Mouse (Mus musculus) kidney, postnatal 10 days (tissue): ENCODE results near the gene Fam214a.

ENCODE experiments used
- DNase-seq: peaks from one replicate; pipeline ENCODE4 v3.0.0; 2021; ENCODE audit warnings: mixed read lengths

Gene Fam214a

GRCm38 (mm10) chr9:74952106-74952505, 578 bp upstream of the Fam214a start:
- DNase-seq = no peak

DNA sequence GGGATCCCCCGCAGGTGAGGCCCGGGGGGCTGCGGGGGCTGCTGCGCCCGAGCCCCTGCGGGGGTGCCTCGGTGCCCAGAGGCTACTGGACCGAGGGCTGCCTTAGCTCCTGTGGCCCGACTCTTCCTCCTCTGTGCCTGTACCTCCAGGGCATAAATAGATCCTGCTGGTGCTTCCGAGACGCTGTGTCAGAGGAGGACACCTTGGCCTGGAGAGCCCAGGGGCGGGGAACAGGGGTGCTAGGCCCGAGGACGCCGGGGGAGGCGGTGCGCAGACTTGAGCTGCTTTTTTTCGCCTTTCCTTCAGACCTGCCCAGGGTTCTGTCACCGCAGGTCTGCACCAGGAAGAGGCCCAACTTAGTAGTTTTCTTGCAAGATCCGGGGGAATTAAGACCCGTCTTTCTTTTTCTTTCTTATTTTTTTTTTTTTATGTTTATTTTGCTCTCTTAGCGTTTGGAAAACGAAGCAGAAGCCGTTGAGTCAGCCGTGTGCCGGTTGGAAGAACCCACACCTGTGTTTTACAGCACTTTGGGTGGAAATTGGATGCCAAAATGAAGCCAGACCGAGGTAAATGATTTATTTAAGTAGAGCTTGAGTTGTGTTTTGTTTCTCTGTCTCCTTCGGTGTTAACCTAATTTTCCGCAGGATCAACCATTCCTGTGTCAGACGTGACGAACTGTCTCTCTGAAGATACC, 728 bp downstream of the Fam214a start:
- DNase-seq = peak; percentile 79

DNA sequence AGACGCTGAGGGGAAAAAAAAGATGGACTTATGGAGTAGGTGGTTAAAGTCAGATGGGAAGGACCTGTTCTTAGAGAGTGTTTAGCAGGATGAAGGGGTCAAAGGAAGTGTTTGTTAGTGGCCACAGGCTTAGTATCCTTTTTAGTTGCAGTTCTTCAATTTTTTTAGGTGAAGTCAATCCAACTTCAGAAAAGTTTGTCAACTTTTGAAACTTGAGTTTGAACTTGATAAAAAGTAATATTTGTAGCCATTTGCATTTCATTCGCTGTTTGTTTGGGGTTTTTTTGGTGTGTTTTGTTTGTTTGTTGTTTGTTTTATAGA, 1.2 kb downstream of the Fam214a start:
- DNase-seq = no peak

GRCm38 (mm10) chr9:74954387-74954786, 1.7 kb downstream of the Fam214a start:
- no peak for DNase-seq

- no peak for DNase-seq
These were observed 7.9 kb downstream of the Fam214a start for GRCm38 (mm10) chr9:74960630-74961029.

DNA sequence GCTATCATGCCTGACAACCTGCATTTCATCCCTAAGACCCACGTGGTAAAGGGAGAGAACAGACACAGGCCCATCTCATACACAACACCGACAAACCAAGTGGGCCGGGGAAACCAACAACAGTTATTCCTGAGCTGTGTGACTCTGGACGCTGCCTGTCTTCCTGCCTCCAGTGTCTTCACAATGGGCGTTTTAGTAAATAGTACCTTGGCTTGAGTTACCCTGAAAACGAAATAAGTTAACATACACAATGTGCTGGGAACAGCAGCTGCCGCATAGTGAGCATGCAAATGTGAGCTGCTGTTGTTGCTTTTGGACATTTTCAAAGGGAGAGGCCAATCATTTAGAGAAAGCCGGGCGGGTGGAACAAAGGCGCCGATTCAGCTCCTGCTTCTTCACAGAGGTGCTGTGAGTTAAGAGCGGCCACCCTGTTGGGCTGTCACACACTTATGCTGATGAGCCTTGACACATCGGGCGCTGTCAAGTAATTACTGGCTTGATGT, 8.4 kb downstream of the Fam214a start:
- no peak for DNase-seq

GRCm38 (mm10) chr9:74963953-74964352, 11.3 kb downstream of the Fam214a start:
- no peak for DNase-seq

GRCm38 (mm10) chr9:74964866-74965384, 12.2 kb downstream of the Fam214a start:
- DNase-seq = no peak

DNA sequence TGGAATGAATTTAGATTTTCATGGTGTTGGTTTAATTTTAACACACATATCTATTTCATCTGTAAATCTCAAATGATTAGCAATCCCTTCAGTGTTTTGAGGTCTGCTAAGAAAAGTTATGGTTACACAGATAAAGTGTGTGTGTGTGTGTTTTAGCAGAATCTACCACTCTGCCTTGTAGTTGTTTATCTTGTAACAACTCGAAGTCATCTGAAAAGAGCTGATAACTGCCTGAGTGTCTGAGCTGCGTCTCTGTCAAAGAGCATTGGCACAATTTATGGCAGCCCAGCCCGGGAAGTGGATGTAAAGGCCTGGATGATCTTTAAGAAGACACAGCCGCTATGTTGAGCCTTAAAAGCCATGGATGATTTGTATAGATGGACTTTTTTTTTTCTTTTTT, 13.5 kb downstream of the Fam214a start:
- no peak for DNase-seq

DNA sequence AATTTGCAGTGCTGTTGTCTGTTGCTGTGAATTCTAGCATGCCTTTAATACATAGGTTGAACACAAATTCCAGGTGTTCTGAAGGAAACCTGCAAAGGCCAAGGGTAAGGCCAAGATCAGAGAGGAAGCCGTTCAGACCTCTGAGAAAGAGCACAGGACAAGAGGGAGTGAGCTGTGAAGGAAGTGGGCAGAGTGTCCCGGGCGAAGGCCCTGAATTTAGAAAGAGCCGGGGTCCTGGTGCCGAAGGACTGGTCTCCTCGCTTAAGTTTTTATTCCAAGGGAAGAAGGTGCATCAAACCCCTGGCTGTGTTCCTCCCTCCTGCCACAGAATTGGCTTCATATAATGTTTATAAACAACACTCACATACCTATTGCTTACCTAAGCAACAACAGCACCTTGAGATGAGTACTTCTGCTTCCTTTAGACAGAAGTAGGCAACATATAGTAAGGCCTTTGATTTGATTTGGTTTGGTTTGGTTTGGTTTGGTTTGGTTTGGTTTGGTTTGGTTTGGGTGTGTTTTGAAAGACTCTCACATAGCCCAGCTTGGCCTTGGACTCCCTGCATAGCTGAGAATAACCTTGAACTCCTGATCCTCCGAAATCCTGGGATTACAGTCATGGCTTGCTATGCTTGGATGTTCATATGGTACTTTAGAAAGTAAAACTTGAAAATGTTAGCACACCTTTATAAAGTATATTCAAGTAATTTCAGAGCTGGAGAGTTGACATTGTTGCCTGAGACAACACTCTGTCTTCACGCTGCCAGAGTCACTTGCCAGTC, 16.2 kb downstream of the Fam214a start:
- DNase-seq = no peak

DNA sequence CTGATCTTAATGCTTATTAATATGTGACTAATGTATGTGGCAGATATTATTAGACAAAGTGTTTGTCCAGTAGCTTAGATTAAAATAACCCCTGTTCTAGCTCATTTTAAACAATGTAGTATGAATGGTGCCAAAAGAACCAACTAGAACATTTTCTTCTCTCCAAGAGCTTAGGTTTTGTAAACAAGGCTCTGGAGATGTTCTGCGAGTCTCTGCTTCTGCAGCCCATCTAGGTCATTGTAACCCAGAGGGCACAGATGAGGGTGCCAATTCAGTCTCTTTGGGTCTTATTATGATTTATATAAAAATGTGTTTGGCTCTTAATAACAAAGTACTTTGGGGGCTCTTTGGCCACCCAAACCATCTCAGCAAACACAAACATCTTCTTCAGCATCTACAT, 17.9 kb downstream of the Fam214a start:
- no peak for DNase-seq

- no peak for DNase-seq
These were observed 18.7 kb downstream of the Fam214a start for GRCm38 (mm10) chr9:74971191-74971976.

- DNase-seq = no peak
These were observed 20.1 kb downstream of the Fam214a start for GRCm38 (mm10) chr9:74972736-74973135.

DNA sequence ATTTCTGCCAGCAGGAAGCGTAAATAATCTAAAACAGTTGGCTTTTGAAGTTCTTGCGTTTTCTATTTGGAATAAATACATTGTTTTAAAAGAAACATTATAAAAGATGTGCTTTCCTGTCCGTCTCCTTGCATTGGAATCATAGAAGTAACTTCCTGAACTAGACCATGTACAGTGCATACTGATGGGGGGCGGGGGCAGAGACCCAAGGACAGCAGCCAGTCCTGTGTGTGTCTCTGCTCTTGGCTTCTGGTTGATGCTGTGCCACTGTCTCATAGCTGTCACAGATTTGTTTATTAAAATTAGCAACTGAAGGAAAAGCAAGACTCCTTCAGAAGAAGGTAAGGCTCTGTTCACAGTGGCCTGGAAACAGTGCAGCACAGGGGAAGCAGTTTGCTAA, 20.5 kb downstream of the Fam214a start:
- DNase-seq = no peak

DNA sequence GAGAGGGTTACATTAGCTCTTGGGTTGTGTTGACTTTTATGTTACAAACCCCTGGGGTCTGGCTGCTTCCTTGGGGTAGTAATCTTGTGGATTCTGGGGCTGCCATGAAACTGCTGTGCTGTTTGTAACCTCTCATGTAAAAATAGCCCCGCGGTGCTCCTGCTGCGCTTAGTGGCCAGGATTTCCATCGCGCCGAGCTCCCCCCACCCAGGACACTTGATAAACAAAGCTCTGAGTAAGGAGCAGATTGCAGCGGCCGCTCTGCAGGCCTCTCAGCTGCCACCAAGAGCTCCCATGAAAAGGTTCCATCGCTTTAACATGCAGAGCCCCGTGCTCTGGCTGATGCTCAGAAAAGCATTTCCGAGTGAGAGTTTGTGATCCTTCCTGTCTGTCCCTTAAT, 22.1 kb downstream of the Fam214a start:
- peak; percentile 60 for DNase-seq

DNA sequence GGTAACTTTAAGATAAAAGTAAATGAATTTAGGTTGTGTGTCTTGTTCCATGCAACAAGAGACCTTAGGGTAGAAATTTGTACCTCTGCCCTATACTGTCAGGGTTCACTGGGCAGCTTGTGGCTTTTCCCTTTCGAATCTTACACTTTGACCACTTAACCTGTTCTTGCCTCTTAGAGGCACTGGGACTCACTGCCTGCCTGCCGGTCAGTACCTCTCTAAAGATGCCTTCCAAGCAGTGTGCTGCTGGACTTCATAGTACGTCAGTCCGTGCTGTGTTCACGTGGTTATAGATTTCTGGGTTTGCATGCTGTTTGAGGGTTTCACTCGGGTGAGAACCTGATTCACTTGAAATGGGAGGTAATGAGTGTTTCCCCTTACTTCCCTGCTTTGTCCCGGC, 22.7 kb downstream of the Fam214a start:
- peak; percentile 34 for DNase-seq

DNA sequence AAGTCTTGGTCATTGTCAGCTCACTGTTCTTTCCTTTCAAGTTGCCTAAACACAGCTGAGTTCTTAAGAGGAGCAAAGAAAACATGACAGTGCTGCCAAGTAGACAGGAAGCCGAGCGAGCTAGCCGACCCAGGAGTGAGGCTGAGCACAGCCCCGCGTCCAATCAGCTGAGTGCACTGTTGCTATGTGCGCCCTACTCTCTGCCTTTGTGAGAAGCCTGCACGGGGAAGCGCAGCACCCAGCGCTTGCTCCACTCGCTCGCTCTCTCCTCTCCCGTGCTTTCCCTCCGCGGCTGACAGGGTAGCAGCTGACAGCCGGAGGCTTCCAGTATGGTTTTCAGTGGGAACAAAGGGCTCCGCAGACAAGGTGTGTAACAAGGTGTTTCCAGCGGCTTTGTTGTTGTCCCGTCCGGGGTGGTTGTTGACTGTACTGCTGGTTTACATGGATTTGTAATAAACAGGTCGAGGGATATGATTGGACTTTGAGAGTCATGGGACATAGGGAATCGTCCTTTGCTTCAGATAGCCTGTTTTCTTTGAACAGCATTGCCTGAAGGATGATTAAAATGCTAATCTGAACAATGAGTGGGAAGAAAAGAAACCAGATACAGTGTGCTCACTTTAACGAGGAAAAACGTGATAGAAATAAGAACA, 23.4 kb downstream of the Fam214a start:
- DNase-seq = peak; percentile 92

DNA sequence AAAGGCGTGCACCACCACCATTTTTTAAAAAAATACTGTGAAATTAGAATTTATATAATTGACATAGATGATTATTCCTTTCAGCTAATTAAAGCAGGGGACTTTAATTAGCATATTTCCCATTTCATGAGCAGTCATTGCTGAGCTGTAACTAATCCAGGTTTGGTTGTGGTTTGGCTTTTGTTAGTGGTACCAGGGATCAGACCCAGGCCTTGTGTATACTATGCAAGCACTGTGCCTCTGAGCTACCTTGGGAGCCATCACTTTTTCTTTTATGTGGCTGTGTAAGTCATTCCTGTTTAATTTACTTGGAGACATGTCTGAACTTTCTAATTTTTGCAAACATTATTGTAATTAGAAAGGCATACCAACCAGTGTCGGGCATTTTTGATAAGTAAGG, 24.6 kb downstream of the Fam214a start:
- DNase-seq = no peak

DNA sequence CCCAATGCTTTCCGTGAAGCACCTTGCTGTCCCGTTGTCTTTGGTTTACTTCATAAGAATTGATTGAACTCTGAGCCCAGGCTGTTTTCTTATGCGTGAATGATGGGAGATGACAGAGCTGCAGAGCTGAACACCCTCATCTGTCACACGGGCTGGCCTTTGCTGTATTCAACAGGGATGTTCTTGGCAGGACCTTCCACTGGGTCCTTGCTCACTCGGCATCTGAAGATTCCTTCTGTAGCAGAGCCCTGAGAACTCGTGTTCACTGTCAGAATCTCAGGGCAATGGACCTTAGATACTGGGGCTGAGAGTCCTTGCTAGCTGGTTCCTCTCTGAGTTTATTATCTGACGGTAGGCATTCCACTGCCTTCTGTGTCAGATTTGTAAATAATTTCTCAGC, 25.3 kb downstream of the Fam214a start:
- DNase-seq = peak; percentile 26

DNA sequence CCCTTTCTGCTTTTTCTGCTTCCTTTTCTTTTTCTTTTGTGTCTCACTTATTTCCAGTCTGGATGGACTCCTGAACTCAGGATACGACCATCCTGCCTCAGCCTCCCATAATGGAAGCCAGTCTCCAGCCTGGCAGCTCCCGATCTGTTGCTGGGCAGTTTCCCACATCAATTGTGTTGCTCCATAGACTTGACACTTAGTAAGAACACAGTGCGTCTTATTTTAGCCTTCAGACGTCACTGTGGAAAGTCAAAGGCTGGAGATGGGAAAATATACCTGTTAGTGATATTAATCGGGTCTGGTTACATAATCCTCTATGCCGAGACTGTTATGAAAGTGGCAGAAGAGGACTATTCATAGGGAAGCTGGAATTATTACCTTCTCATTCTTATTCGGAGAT, 26.2 kb downstream of the Fam214a start:
- no peak for DNase-seq

GRCm38 (mm10) chr9:74979371-74979770, 26.7 kb downstream of the Fam214a start:
- no peak for DNase-seq

- DNase-seq = no peak
These were observed 27.2 kb downstream of the Fam214a start for GRCm38 (mm10) chr9:74979866-74980265.

DNA sequence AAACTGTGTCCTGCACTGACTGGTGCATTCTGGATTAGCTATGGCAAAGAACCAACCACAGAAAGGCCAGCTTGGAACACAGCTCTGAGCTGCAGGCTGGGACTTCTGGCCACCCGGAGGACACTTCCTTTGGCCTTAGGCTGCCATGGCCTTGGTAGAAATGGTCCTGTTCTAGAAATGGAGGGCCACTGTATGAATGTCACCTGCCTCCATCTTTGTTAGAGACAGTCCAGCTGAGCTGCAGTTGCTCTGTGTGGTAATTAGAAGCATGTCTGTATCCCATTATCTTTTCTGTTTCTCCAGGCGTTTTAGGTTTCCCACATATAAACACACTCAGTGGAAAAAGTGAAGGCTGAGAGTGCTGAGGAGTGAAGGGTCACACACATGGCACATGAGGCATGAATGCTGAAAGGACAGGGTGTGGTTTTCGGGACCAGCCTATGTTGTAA, 29.0 kb downstream of the Fam214a start:
- DNase-seq = no peak
